Mouse (Mus musculus): Measurements from ENCODE around the gene Scn10a.

The Scn10a gene

DNA sequence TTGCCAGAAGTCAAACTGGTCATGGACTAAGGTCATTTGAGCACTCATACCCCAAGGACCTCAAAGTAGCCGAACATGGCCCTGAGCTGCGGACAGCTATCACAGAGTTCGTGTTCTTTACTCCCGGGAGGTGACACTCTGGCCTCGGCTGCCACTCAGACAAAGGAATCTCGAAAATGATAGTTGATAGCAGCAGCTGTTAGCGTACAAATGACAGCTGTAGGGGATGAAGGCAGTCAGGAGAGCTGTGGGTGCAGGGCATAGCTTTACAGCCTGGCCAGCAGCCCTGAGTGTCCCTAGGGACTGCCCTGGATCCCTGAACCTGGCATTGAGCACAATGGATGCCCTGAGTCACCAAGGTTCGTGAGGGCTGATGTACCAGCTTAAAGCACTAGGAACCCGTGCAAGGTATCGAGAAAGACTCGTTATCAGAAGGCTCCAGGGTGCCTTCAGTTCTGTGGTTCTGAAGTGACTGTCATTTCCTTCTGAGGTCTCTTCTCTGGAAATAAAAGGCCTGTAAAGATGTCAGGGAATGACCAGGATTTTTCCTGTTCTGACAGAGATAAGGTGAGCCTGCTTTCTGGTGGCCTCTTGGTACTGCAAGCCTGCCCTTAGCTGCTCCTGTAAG is 84.8 kb downstream of the Scn10a start:
- CTCF ChIA-PET = no interaction called here

DNA sequence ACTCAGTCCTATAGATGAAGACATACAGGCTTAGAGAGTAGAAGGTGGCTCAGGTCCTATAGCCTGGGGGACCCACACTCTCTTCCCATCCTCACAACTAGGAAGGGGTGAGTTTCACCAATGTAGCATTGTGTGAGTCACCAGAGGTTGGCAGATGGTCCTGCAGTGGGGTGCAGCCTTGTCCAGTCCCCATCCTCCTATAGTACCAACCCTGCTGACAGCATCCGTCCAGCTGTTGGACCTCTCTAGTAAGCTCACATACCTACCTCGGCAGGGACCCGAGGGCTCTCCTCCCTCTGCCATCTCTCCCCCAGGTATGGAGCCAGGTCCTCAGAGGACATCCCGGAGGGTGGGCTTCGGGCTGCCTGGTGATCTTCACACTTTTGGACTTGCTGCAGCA is 85.6 kb downstream of the Scn10a start:
- CTCF ChIA-PET = no interaction called here

DNA sequence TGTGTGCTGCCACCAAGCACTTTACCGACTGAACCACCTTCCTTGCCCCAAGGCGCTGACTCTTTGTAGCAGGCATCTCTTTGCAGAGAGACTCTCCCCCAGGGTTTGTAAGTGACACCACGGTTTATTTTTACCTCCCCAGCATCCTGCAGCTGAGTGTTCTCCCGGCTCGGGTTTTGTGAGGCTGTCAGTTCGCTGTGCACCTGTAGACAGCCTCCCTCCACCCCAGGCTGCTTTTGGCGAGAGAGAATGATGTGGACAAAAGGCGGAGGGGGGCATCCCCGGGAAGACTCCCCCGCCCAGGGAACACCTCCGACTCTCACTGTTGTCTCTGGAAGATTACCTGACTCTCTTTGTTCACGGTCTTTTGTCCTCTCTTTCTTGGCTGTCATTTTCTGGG is 86.3 kb downstream of the Scn10a start:
- CTCF ChIA-PET = no interaction called here

- CTCF ChIA-PET = no interaction called here
Measured at GRCm38 (mm10) chr9:119631899-119632533, 87.1 kb downstream of the Scn10a start.

- CTCF ChIA-PET = no interaction called here
Measured at GRCm38 (mm10) chr9:119631393-119631898, 87.7 kb downstream of the Scn10a start.

DNA sequence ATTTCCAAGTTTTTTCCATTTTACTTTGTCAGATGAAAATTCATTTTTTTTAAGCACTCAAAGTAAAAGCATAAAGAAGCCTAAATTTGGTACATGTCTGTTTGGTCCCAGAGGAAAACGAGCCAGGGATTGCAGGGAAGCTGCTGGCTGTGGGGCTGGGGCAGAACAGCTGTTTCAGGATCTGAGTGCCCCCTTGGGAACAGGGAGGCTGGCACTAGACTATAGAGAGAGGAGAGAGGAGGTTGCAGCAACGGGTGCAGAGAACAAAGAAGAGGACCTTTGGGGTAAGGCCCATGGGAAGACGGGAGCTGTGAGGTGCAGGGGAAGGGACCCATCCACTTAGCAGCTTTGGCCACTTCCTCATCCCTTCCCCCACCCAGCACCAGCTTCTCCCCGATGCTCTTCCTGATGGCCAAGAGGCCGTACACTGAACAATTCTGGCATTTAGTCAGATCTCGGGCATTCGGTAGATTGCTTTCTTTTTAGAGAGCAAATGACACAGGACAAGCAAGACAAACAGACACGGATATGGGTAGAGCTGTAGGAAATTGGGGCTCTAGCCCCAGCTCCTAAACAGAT is 90.3 kb downstream of the Scn10a start:
- CTCF ChIA-PET = no interaction called here

DNA sequence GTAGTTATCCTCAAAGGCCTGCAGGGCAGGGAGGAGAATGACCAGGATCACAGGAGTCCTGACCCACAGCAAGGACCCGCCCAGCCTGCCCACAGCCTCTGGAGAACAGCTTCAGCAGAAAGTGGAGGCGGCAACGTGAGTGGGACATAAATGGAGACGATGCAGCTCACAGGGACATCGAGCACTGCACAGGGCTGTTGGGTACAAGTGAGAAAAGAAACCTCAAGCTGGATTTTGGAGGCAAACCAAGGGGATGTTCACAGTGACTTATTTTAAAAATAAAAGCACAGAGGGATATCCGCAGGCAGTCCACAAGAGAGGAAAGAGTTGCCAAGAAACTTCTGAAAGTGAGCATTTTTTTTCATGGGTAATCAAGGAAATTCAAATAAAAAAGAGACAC is 91.9 kb downstream of the Scn10a start:
- CTCF ChIA-PET = no interaction called here

- CTCF ChIA-PET = no interaction called here
Measured at GRCm38 (mm10) chr9:119624151-119624550, 95.0 kb downstream of the Scn10a start.

GRCm38 (mm10) chr9:119614798-119615197 is 104.3 kb downstream of the Scn10a start:
- CTCF ChIA-PET = no interaction called here

DNA sequence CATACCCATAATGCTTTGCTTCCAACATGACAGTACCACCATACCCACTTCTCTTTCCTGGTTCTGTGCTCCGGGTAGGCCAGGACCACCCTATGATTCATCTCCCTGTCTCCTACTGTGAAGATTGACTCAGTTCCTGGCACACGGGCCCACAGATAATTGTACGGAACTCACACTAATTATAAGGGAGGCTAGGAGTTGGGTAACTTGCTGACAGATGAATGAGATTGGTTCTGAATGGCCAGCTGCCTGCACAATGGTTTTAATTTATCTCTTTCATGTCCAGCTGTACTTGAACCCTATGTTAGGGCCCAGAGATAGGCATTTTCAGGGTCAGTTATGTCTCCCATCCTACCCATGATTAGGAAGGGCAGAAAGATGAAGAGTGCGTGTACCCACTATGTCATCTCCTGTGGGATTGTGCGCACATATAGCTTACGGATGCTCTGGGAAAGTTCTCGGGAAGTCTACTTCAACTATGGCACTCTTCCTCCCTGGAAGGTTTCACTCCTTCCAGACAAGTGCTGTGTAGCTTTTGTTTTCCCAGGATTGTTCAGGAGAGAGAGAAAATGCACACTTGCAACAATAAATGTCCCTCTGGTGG is 108.5 kb downstream of the Scn10a start:
- CTCF ChIA-PET = no interaction called here

- CTCF ChIA-PET = no interaction called here
Measured at GRCm38 (mm10) chr9:119606906-119607305, 112.2 kb downstream of the Scn10a start.

DNA sequence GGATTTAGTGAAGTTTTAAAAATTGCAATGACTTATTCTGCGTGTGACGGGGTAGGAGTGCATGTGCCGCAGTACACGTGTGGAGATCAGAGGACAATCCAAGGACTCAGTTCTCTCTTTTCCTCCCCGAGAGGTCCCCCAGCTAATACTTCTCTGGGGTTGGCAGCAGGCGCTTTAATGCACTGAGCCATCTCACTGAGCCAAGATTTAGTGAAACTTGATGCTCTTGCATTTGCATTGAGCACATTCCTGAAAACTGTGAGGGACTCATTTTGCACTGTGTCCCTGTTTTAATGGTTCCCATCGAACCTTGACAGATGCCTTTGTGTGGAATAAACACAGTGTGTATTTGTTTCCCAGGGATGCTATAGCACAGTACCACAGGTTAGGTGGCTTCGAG is 114.5 kb downstream of the Scn10a start:
- CTCF ChIA-PET = no interaction called here

DNA sequence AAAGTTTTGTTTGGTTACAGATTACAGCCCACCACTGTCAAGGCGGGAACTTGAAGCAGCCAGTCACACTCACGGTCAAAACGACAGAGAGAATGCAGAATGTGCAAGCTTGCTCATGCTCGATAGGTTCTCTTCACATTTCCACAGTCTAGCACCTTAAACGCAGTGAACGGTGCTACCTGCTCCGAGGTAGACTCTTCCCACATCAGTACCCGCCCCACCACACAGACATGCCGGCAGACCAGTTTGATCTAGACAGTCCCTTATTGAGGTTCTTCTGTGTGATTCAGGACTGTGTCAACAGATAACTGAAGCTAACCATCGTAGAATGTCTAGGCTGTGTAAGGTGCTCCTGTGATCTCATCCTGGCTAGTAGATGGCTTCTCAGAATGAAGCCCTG is 120.6 kb downstream of the Scn10a start:
- CTCF ChIA-PET = no interaction called here

DNA sequence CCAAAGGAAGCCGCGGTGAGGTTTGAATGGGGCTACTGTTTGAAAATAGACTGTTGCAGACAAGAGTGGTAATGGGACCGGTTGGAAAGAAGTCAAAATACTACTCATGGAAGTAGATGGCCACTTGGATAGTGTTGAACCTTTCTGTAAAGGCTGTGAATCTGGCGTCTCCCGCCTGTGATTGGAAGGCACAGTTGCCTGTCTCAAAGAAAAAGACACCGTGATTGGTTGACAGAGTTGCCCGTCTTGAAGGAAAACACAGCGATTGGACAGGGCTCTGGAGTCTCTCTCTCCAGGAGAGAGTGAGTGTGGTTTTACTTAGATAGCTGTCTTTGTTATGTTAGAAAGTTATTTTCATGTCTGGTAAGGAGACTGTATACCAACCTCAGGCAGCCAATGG is 121.8 kb downstream of the Scn10a start:
- CTCF ChIA-PET = no interaction called here

GRCm38 (mm10) chr9:119589592-119589991 is 129.5 kb downstream of the Scn10a start:
- CTCF ChIA-PET = no interaction called here

DNA sequence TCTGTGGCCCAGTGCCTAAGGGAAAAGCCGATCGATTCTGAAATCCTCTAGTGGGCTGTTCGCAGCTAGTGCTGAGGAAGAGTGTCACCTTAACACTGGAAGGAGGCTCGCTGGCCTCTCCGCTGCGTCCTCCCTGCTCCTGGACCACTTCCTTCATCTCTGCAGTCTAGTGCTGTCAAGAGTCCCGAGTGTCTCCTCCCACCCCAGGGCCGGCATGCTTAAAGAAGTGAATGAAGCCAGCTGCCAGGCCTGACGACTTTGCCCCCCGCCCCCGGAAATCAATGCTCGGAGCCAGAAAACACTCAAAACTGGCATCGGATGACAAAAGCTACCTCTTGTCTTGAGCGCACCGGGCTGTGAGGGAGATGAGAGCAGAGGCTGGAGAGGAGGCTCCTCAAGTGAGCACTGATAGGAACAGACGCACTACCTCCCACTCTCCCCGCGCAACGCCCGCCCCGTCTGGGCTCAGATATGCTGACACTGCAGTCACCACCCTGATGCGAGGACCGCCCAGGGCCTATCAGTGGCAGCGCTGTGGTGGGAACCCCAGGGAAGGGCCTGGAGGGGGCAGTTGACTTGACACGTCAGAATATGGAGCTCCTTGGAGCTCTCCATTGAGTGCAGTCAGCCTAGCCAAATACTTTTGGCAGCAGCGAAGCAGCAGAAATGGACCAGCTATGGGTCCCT is 130.2 kb downstream of the Scn10a start:
- CTCF ChIA-PET = no interaction called here

GRCm38 (mm10) chr9:119580668-119581067 is 138.5 kb downstream of the Scn10a start:
- CTCF ChIA-PET = no interaction called here

DNA sequence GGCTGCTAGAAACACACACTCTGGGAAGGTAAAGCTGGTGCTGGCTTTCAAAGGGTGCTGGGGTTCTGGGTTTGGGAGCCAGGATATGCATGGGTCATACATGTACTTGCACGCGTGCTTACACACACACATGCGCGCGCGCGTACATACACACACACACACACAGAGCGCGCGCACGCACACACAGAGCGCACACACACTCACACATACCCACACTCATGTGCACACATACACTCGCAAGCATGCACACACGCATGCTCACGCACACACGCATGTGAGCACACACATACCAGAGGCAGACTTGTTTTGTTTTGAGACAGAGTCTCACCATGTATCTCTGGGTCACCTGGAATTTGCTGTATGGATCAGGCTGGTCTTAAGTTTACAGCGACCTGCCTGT is 138.9 kb downstream of the Scn10a start:
- CTCF ChIA-PET = no interaction called here

GRCm38 (mm10) chr9:119578636-119579438 is 140.3 kb downstream of the Scn10a start, which contains the start of gene Scn5a:
Scn5a (minus strand) TSS chr9:119579016.
- CTCF ChIA-PET = no interaction called here

GRCm38 (mm10) chr9:119578311-119578635 is 140.8 kb downstream of the Scn10a start:
- CTCF ChIA-PET = no interaction called here

DNA sequence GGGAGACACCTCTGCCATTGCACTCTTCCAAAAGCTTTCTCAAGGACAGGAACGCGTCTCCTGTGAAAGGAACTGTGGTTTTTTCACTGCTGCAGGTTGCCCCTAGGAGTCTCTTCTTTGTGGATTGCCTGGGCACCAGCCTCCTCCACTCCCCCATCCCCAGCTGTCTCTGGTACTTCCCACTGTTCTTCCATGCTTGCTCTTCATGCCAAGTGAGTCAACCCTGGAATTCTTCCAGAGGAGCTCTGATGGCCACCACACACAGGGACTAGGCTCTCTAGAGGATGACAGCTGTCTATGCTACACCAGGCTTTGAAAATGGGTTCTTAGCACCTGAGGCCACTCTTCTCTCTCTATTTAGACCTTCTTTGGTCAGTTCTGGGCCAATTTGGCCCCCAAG is 142.1 kb downstream of the Scn10a start:
- CTCF ChIA-PET = no interaction called here

DNA sequence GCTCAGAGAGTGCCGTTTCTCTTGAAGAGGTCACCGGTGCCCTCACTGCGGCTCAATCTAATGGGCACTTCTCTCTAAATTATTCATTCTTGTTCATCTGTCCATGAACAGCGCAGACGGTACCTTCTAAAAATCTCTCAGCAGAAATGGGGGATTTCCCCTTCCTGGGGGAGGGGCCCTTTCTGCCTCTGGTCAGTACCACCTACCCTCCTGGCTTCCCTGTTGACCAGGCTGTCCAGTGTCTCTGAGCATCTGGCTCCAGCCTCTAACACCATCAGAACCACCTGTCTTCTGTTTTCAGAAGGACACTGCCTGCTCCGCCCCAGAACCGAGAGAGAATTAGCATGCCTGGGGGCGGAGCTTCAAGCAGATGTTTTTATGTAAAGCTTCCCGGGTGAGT is 143.4 kb downstream of the Scn10a start:
- CTCF ChIA-PET = no interaction called here
